Mouse (Mus musculus) common myeloid progenitor, adult 5-6 weeks (primary cell): Measurements from ENCODE around the gene Susd6. TPM values are rescaled to one million over a fixed set of nuclear protein-coding genes. Genes with fewer than 3 reads are reported as not detected.

Experiments
- ATAC-seq: replicated peaks from 2 replicates; pipeline ENCODE4 v1.8.0; 2016; ENCODE audit warnings: low read depth, mild to moderate bottlenecking, moderate TSS enrichment, inconsistent platforms; ENCODE audit not compliant: poor library complexity, severe bottlenecking
- total RNA-seq: library from RNA; stranded (forward); fragments of 200-1000, 187-1606 nt; gene quantifications from 2 replicates; pipeline ENCODE4 v1.2.3, GENCODE M21; 2017

Susd6 gene
- total RNA-seq, 1 experiment from 2014 or later, result 22.4 TPM

GRCm38 (mm10) chr12:80861916-80862315 lies 71.6 kb downstream of the Susd6 start:
- ATAC-seq, result no peak

- no peak for ATAC-seq
Measured at GRCm38 (mm10) chr12:80863370-80863769, 73.1 kb downstream of the Susd6 start.

GRCm38 (mm10) chr12:80865175-80865574 lies 74.9 kb downstream of the Susd6 start:
- ATAC-seq, result no peak

GRCm38 (mm10) chr12:80866023-80866422 lies 75.7 kb downstream of the Susd6 start:
- ATAC-seq, result no peak

- no peak for ATAC-seq
Measured at GRCm38 (mm10) chr12:80867083-80867482, 76.8 kb downstream of the Susd6 start.

DNA sequence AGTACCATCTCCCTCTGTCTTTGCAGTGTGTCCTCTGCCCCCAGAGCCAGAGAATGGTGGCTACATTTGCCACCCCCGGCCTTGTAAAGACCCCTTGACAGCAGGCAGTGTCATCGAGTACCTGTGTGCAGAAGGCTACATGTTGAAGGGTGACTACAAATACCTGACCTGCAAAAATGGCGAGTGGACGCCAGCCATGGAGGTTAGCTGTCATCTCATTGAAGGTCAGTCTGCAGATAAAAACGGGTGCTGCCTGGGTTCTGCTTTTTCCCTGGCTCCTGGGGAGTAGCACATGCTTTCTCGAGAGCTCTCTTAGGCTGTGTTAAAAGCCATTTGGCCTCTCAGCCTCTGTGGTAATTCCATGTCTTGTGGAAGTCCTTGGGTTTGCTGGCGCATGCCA lies 78.1 kb downstream of the Susd6 start:
- ATAC-seq, result no peak

- ATAC-seq, result 0 out of 2 replicates have a peak, but pooled peaks have one; percentile 15
Measured at GRCm38 (mm10) chr12:80877215-80878092, 87.1 kb downstream of the Susd6 start.

DNA sequence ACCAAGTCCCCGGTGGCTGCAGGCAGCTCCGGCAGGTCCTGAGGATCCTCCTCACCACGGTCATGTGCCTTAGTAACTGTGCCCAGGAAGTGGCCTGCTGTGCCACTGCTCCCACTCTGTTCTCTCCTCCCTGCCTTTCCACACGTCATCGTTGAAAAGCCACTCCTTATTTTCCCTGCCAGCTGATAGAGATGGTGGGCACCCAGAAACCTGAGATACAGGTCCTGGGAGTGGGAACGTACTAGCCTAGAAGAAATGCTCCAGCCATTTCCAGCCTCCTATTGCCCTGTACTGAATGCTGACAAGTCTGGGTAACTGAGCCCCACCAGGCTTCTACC lies 87.8 kb downstream of the Susd6 start:
- no peak for ATAC-seq

GRCm38 (mm10) chr12:80878653-80879052 lies 88.3 kb downstream of the Susd6 start:
- no peak for ATAC-seq

DNA sequence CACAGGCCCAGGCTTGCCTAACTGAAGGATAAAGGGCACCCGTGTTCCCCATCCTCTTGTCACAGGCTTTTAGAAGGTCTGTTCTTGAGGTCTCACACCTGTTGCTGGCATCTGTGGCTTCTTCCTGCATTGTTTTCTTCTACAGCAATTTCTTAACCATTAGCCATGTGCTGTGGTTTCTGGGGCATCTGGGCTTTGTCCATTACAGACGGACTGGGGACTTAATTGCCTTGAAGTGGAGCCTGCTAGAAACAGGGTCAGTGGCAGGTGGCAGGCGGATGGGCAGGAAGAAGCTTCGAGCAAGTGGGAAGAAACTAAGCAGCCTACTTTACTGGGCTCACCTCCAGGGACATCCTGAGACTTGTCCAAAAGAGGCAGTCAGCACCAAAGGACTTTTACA lies 89.0 kb downstream of the Susd6 start:
- no peak for ATAC-seq

- no peak for ATAC-seq
Measured at GRCm38 (mm10) chr12:80881121-80881520, 90.8 kb downstream of the Susd6 start.

DNA sequence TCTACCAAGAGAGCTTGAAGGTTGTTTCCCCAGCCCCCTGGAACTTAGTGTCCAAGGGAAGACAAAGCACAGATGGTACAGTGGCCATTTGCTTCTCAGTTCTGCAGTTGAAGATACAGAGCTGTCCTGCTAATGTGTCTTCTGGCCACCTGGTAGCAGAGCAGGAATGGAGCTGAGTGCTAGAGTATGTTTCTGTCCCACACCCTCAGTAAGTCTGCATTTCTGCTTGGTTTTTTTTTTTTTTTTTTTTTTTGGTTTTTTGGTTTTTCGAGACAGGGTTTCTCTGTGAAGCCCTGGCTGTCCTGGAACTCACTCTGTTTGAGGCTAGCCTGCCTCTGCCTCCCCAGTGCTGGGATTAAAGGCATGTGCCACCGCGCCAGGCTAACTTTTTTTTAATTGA lies 93.0 kb downstream of the Susd6 start:
- no peak for ATAC-seq

DNA sequence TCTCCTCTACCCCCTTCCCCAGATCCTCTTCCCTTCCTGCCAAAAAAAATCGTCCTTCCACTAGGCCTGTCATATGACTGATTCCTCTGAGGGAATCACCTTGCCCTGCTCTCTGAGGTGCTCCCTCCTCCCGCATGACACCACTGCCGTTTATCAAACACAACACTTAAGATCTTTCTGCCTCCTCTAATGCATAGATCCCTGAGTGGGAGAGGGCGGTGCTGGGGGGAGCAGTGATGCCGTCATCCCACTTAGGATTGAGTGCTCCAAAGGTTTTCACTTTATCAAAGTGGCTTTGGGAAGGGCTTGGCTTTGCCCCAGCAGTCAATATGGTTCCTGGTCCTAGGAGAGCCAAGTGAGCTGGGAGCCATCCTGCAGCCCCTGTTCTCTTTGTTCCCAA lies 93.6 kb downstream of the Susd6 start:
- ATAC-seq, result no peak

DNA sequence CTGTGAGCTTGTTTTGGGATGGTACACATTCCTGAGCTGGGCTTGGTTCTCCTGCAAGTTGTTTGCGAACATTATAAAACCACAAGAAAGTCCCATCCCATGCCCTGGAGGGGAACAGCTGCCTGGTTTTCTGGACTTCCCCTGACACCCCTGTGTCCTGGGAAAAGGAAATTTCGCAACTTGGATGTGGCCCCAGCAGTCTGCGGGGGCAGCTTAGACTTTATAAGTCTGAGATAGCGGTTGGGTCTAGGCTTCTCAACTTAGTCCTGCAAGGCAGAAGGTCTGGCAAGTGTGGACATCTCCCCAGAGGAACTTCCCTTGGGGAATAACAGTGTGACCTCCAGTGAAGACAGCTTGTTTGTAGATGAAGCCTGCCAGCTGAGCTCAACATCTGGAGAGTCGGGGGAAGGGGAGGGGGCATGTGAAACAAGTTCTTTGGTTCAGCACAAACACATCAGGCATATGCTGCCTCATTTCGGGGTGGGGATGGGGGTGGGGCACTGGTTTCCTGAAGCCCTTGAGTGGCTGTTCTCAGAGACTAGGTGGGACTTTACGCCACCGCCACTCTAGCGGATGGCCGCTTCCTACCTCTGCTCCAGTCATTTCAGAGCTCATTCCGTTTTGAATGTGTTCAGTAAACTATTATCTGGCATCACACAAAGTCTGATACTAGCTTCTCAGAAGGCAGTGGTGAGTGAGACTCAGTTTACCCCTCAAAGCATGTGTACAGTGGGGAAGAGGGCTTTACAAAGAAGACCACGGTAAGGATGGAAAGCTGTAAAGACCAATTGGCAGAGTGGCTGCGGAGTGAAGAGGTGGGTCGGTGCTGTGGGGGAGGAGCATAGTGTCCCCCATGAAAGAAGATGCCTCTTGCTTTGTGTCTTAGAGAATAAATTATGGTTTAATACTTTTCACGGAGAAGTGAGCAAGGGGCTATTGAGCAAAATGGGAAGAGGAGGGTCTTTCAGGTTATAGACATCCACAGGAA lies 95.3 kb downstream of the Susd6 start:
- ATAC-seq, result peak; percentile 69

DNA sequence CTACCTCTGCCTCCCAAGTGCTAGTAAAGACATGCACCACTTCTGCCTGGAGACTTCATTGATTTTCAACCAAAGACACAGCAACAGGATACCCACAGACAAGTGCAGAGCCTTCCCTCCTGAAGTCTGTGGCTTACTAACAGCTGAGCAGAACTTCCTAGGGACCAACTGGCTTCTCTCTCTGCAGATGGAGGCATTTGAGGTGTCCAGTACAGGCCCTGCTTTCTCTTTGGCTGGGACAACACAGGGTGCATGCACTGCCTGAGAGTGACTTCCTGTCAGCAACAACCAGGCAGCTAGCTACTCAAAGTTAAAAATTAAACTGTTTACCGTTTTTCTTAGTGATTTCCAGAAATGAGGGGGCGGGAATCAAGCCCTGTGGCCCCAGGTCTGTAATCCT lies 96.7 kb downstream of the Susd6 start:
- ATAC-seq, result no peak

DNA sequence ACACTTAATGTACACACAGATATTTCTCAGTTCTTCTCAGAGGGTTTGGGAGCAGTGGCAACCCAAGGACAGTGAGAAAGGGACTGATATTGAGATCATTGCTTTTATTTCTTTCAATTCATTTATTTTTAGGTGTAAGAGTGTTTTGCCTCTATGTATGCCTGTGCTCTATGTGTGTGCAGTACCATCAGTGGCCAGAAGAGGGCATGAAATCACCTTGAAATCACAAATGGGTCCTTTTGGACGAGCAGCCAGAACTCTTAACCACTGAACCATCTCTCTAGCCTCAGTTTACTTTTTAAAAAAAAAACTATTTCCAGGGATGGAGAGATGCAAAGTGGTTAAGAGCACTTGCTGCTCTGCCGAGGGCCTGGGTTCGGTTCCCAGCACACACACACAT lies 99.0 kb downstream of the Susd6 start:
- ATAC-seq, result no peak

GRCm38 (mm10) chr12:80891074-80891473 lies 100.8 kb downstream of the Susd6 start:
- ATAC-seq, result no peak

GRCm38 (mm10) chr12:80893720-80894494 lies 103.6 kb downstream of the Susd6 start:
- ATAC-seq, result no peak

DNA sequence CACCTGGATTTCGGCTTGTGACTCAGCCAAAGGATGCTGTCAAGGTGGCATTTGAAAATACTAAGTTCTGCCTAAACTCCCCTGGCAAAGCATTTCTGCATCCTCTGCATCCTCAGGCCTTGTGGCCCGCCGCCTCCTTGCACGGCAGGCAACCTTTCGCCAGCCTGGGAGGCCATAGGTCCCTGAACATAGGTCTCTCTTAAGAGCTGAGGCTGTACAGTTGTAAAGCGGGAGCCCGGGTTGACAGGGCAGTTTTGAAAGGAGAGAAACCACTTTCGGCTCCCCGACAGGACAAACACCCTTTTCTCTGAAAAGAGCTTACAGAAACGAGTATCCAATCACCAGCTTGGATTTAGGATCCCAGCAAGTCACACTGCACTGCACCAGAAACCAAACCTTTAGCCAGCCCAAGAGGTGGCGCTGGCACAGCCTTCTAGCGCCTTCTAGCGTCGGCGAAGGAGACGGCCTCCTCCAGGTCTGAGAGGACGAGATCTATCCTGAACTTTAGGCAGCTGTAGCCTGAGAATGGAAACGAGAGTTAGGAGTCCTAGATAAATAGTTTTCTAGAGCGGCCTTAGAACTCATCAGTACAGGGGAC lies 104.8 kb downstream of the Susd6 start:
- ATAC-seq, result peak; percentile 99

- ATAC-seq, result no peak
Measured at GRCm38 (mm10) chr12:80909631-80910030, 119.3 kb downstream of the Susd6 start.
